Mouse (Mus musculus) cerebellum, adult 18-20 months (tissue): ENCODE measurements at regions not wholly inside any gene's neighbourhood (a gene's known extent, or its start where the extent isn't known, plus 50 kb on each side); places are given as distances from the start of the nearest gene placed in this dataset.

Experiments
- DNase-seq, 2 experiments: peaks; one replicate each; pipeline ENCODE4 v3.0.0; 2021

- DNase-seq: no peak
These were observed 246.5 kb downstream of the Irs2 start for GRCm38 (mm10) chr8:10761694-10762305.

GRCm38 (mm10) chr8:10760851-10761693 lies 247.2 kb downstream of the Irs2 start:
- peak; percentile 42 to 52 for DNase-seq

- DNase-seq: no peak
These were observed 248.0 kb downstream of the Irs2 start for GRCm38 (mm10) chr8:10760231-10760630.

- DNase-seq: no peak
These were observed 250.1 kb downstream of the Irs2 start for GRCm38 (mm10) chr8:10758151-10758550.

- DNase-seq: no peak
These were observed 253.3 kb downstream of the Irs2 start for GRCm38 (mm10) chr8:10754986-10755308.

GRCm38 (mm10) chr8:10754232-10754985 lies 253.8 kb downstream of the Irs2 start:
- no peak for DNase-seq

GRCm38 (mm10) chr8:10753056-10753455 lies 255.2 kb downstream of the Irs2 start:
- DNase-seq: no peak

GRCm38 (mm10) chr8:10747150-10747549 lies 261.1 kb downstream of the Irs2 start:
- DNase-seq: no peak

- DNase-seq: no peak
These were observed 265.0 kb downstream of the Irs2 start for GRCm38 (mm10) chr8:10743241-10743640.

GRCm38 (mm10) chr8:10740837-10741236 lies 267.4 kb downstream of the Irs2 start:
- DNase-seq: no peak

- no peak for DNase-seq
These were observed 269.7 kb downstream of the Irs2 start for GRCm38 (mm10) chr8:10738486-10739081.

- no peak for DNase-seq
These were observed 273.5 kb downstream of the Irs2 start for GRCm38 (mm10) chr8:10734746-10735145.

GRCm38 (mm10) chr8:10723332-10723731 lies 284.9 kb downstream of the Irs2 start:
- DNase-seq: no peak

GRCm38 (mm10) chr8:10722742-10723141 lies 285.5 kb downstream of the Irs2 start:
- DNase-seq: peak in 1 of 2 experiments; percentile 32

- DNase-seq: no peak
These were observed 285.9 kb downstream of the Irs2 start for GRCm38 (mm10) chr8:10722342-10722741.

GRCm38 (mm10) chr8:10721146-10721862 lies 287.0 kb downstream of the Irs2 start:
- DNase-seq: no peak

- DNase-seq: no peak
These were observed 287.9 kb downstream of the Irs2 start for GRCm38 (mm10) chr8:10720398-10720797.

GRCm38 (mm10) chr8:10719411-10719810 lies 288.8 kb downstream of the Irs2 start:
- no peak for DNase-seq

GRCm38 (mm10) chr8:10717297-10717696 lies 291.0 kb downstream of the Irs2 start:
- DNase-seq: no peak

- DNase-seq: no peak
These were observed 292.1 kb downstream of the Irs2 start for GRCm38 (mm10) chr8:10716161-10716560.

GRCm38 (mm10) chr8:10713515-10714042 lies 294.7 kb downstream of the Irs2 start:
- no peak for DNase-seq

- no peak for DNase-seq
These were observed 296.1 kb downstream of the Irs2 start for GRCm38 (mm10) chr8:10712118-10712689.
